Mouse (Mus musculus): Measurements from ENCODE around the gene H2al1i. TPM values are rescaled to one million over a fixed set of nuclear protein-coding genes. Genes with fewer than 3 reads are reported as not detected.
"Not testable (repeated sequence)": the region's sequence is repeated elsewhere in the genome, so short reads cannot be mapped to it uniquely, and the experiment has no call there.

The H2al1i gene
- not detected for total RNA-seq (2021)
- long read RNA-seq, experiment 1, result 0 reads
- long read RNA-seq, experiment 2, result 0 reads

DNA sequence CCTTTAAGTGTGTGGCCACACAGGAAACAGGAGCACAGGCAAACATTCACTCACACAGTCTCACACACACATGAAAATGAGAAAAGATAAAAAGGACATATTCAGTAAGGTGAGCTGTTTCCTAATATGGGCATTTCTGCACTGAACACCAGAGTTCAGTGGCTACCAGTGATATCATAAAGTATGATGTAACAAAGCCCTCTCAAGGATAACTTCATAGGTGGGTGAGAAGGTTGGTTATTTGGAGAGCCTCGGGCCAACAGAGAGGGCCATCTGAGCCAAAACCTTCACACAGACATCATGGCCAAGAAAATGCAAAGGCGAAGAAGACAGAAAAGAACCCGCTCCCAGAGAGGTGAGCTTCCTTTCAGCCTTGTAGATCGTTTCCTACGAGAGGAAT lies at the start of gene H2al1i:
H2al1i (plus strand) TSS at position 301 of the 400 bp plus-strand sequence.
- not testable (repeated sequence) for DNase-seq (ENCODE audit: low spot score in 2 of 2); H3K4me3 ChIP-seq; H3K27ac ChIP-seq

- DNase-seq (ENCODE audit: low spot score in 2 of 2), result no peak
- H3K27ac ChIP-seq, result no peak overlapping the region
- no peak overlapping the region for H3K4me3 ChIP-seq
- no peak for TF ChIP-seq CTCF (conservative IDR thresholded peaks at IDR 0.05)
Observed at GRCm38 (mm10) chrX:11277083-11277482, 47.4 kb upstream of the H2al1i start.

GRCm38 (mm10) chrX:11280741-11281140 lies 43.7 kb upstream of the H2al1i start:
- TF ChIP-seq CTCF (conservative IDR thresholded peaks at IDR 0.05), result no peak

GRCm38 (mm10) chrX:11288306-11288882 lies 36.1 kb upstream of the H2al1i start:
- Histone ChIP-seq H3K4me3 (no peak overlapping the region), H3K27ac (no peak overlapping the region)
- no peak for DNase-seq (ENCODE audit: low spot score in 2 of 2)
- TF ChIP-seq CTCF (conservative IDR thresholded peaks at IDR 0.05), result no peak

More at GRCm38 (mm10) chrX:11280741-11281140, 43.7 kb upstream of the H2al1i start:
- DNase-seq (ENCODE audit: low spot score in 2 of 2), result no peak
- Histone ChIP-seq H3K27ac (no peak overlapping the region), H3K4me3 (no peak overlapping the region)

DNA sequence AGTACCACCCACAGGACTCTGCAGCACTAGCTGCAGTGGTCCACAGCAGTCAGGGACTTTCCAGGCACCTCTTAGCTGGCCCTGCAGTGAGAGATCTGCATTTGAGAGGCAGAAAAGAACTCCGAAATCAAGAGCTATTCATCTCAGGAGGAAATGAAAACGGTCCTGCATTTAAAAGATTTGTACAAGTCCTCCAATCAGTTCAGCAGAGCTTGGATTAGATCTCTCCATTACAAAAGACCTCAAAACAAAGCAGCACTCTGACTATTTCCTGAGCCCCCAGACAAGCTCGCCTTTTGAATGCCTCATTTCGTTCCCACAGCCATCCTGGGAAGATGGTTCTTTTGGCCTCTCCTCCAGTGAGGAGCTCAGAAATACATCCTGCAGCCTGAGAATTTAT lies 35.2 kb upstream of the H2al1i start:
- no peak for TF ChIP-seq CTCF (conservative IDR thresholded peaks at IDR 0.05)
- Histone ChIP-seq H3K4me3 (no peak overlapping the region), H3K27ac (no peak overlapping the region)
- no peak for DNase-seq (ENCODE audit: low spot score in 2 of 2)

- not testable (repeated sequence) for H3K27ac ChIP-seq; H3K4me3 ChIP-seq; DNase-seq (ENCODE audit: low spot score in 2 of 2)
Observed at GRCm38 (mm10) chrX:11298957-11299356, 25.5 kb upstream of the H2al1i start, which contains the start of gene H2al1a. Gene H2al1a (plus strand): TSS chrX:11299257.

- not testable (repeated sequence) for DNase-seq (ENCODE audit: low spot score in 2 of 2); H3K27ac ChIP-seq; H3K4me3 ChIP-seq
Observed at GRCm38 (mm10) chrX:11302132-11302531, 22.3 kb upstream of the H2al1i start, which contains the start of gene H2al1b. Gene H2al1b (plus strand): TSS chrX:11302432.

- not testable (repeated sequence) for H3K4me3 ChIP-seq; DNase-seq (ENCODE audit: low spot score in 2 of 2); H3K27ac ChIP-seq
Observed at GRCm38 (mm10) chrX:11305355-11305754, 19.1 kb upstream of the H2al1i start, which contains the start of gene H2al1c. Gene H2al1c (plus strand): TSS chrX:11305655.

DNA sequence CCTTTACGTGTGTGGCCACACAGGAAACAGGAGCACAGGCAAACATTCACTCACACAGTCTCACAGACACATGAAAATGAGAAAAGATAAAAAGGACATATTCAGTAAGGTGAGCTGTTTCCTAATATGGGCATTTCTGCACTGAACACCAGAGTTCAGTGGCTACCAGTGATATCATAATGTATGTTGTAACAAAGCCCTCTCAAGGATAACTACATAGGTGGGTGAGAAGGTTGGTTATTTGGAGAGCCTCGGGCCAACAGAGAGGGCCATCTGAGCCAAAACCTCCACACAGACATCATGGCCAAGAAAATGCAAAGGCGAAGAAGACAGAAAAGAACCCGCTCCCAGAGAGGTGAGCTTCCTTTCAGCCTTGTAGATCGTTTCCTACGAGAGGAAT lies 15.9 kb upstream of the H2al1i start, which contains the start of gene H2al1d:
H2al1d (plus strand) TSS at position 301 of the 400 bp plus-strand sequence.
- not testable (repeated sequence) for DNase-seq (ENCODE audit: low spot score in 2 of 2); H3K4me3 ChIP-seq; H3K27ac ChIP-seq

DNA sequence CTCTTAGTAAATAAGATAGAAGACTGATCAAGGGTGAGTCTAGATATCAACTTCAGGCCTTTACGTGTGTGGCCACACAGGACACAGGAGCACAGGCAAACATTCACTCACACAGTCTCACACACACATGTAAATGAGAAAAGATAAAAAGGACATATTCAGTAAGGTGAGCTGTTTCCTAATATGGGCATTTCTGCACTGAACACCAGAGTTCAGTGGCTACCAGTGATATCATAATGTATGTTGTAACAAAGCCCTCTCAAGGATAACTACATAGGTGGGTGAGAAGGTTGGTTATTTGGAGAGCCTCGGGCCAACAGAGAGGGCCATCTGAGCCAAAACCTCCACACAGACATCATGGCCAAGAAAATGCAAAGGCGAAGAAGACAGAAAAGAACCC lies 12.8 kb upstream of the H2al1i start, which contains the start of gene H2al1e:
H2al1e (plus strand) TSS at position 301 of the 400 bp plus-strand sequence.
- not testable (repeated sequence) for DNase-seq (ENCODE audit: low spot score in 2 of 2); H3K27ac ChIP-seq; H3K4me3 ChIP-seq

DNA sequence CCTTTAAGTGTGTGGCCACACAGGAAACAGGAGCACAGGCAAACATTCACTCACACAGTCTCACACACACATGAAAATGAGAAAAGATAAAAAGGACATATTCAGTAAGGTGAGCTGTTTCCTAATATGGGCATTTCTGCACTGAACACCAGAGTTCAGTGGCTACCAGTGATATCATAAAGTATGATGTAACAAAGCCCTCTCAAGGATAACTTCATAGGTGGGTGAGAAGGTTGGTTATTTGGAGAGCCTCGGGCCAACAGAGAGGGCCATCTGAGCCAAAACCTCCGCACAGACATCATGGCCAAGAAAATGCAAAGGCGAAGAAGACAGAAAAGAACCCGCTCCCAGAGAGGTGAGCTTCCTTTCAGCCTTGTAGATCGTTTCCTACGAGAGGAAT lies 9.6 kb upstream of the H2al1i start, which contains the start of gene H2al1f:
H2al1f (plus strand) TSS at position 301 of the 400 bp plus-strand sequence.
- not testable (repeated sequence) for DNase-seq (ENCODE audit: low spot score in 2 of 2); H3K27ac ChIP-seq; H3K4me3 ChIP-seq

DNA sequence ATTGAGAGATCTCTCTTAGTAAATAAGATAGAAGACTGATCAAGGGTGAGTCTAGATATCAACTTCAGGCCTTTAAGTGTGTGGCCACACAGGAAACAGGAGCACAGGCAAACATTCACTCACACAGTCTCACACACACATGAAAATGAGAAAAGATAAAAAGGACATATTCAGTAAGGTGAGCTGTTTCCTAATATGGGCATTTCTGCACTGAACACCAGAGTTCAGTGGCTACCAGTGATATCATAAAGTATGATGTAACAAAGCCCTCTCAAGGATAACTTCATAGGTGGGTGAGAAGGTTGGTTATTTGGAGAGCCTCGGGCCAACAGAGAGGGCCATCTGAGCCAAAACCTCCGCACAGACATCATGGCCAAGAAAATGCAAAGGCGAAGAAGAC lies 6.5 kb upstream of the H2al1i start, which contains the start of gene H2al1g:
H2al1g (plus strand) TSS at position 301 of the 400 bp plus-strand sequence.
- H3K27ac ChIP-seq; H3K4me3 ChIP-seq; DNase-seq (ENCODE audit: low spot score in 2 of 2): not testable (repeated sequence)

GRCm38 (mm10) chrX:11321192-11321591 lies 3.3 kb upstream of the H2al1i start, which contains the start of gene H2al1h:
Gene H2al1h (plus strand): TSS chrX:11321492.
- not testable (repeated sequence) for H3K4me3 ChIP-seq; H3K27ac ChIP-seq; DNase-seq (ENCODE audit: low spot score in 2 of 2)

DNA sequence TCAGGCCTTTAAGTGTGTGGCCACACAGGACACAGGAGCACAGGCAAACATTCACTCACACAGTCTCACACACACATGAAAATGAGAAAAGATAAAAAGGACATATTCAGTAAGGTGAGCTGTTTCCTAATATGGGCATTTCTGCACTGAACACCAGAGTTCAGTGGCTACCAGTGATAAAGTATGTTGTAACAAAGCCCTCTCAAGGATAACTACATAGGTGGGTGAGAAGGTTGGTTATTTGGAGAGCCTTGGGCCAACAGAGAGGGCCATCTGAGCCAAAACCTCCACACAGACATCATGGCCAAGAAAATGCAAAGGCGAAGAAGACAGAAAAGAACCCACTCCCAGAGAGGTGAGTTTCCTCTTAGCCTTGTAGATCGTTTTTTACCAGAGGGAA lies 3.1 kb downstream of the H2al1i start, which contains the start of gene H2al1j:
H2al1j (plus strand) TSS at position 301 of the 400 bp plus-strand sequence.
- not testable (repeated sequence) for H3K4me3 ChIP-seq; DNase-seq (ENCODE audit: low spot score in 2 of 2); H3K27ac ChIP-seq
